Mouse (Mus musculus) limb, embryonic 14.5 days (tissue): ENCODE measurements around the gene Cuedc1. TPM values are rescaled to one million over a fixed set of nuclear protein-coding genes. Genes with fewer than 3 reads are reported as not detected.

Experiments used
- ATAC-seq: fragments of 200-750 bp; cut with Nextera tagmentation; 2 replicates; pipeline ENCODE4 v1.8.0; 2017; ENCODE audit warnings: low read depth, moderate number of reproducible peaks, moderate TSS enrichment; ENCODE audit not compliant: low FRiP score
- DNase-seq: peaks from one replicate; pipeline ENCODE4 v3.0.0-alpha.2; 2015; ENCODE audit warnings: low spot score
- H3K27ac ChIP-seq: fragments of 300-500 bp; sonication (generic); replicated peaks from 2 replicates; pipeline ENCODE4 v1.5.1; 2014; ENCODE audit warnings: low read depth, mild to moderate bottlenecking, low read length, moderate library complexity, mixed read lengths
- H3K27me3 ChIP-seq: fragments of 300-500 bp; sonication (generic); 2 replicates; pipeline ENCODE4 v1.6.1; 2014; ENCODE audit warnings: low read length, mixed read lengths; ENCODE audit not compliant: control insufficient read depth, insufficient read depth
- H3K36me3 ChIP-seq: fragments of 300-500 bp; sonication (generic); 2 replicates; pipeline ENCODE4 v1.6.1; 2014; ENCODE audit warnings: mild to moderate bottlenecking, low read length, moderate library complexity, mixed read lengths; ENCODE audit not compliant: control insufficient read depth, insufficient read depth
- H3K4me1 ChIP-seq: fragments of 300-500 bp; sonication (generic); 2 replicates; pipeline ENCODE4 v1.6.1; 2014; ENCODE audit warnings: antibody characterized with exemption, low read length, mixed read lengths; ENCODE audit not compliant: control insufficient read depth, insufficient read depth
- H3K4me2 ChIP-seq: fragments of 300-500 bp; sonication (generic); replicated peaks from 2 replicates; pipeline ENCODE4 v1.6.1; 2014; ENCODE audit warnings: low read depth, mild to moderate bottlenecking, low read length, moderate library complexity; ENCODE audit not compliant: severe bottlenecking
- H3K4me3 ChIP-seq: fragments of 300-500 bp; sonication (generic); replicated peaks from 2 replicates; pipeline ENCODE4 v1.5.1; 2014; ENCODE audit warnings: low read length
- H3K9ac ChIP-seq: fragments of 300-500 bp; sonication (generic); 2 replicates; pipeline ENCODE4 v1.6.1; 2014; ENCODE audit warnings: mild to moderate bottlenecking, low read depth, low read length, moderate library complexity; ENCODE audit not compliant: severe bottlenecking
- H3K9me3 ChIP-seq: fragments of 300-500 bp; sonication (generic); 2 replicates; pipeline ENCODE4 v1.6.1; 2016; ENCODE audit warnings: low read length; ENCODE audit not compliant: control insufficient read depth
- POLR2A ChIP-seq: fragments of 200-500 bp; IDR thresholded peaks from 2 replicates; pipeline ENCODE4 v1.8.0; 2012; ENCODE audit warnings: inconsistent platforms, mild to moderate bottlenecking, moderate library complexity, borderline replicate concordance; ENCODE audit not compliant: insufficient read depth, insufficient read length; ENCODE audit errors: extremely low read depth
- WGBS: fragments of 180-500 bp; shearing (Covaris S2); extraction: QIAGEN DNeasy Blood & Tissue Kit; methylation state at CpG from one replicate; pipeline ENCODE4 v1.1.7; 2014; 5-methylcytosine and 5-hydroxymethylcytosine counted together
- polyA plus RNA-seq, 2 experiments: library from polyadenylated mRNA; depleted of rRNA in 1 of 2; stranded (reverse) in 1 of 2; unstranded in 1 of 2; fragments of >200 nt; fragmentation: Nextera tagmentation in 1 of 2; extraction: Ambion mirVana in 1 of 2; gene quantifications; 2 replicates each; pipeline versions ENCODE4 v1.2.1 to v1.2.3; 2012 to 2014

Gene Cuedc1
- polyA plus RNA-seq, 2 experiments: 20.9 to 40.6 TPM

GRCm38 (mm10) chr11:88106292-88106554, 8.4 kb downstream of the Cuedc1 start:
- DNase-seq: no peak
- Histone ChIP-seq H3K4me1 (no peaks in the 10 kb centered on the region), H3K27ac (no peak overlapping the region), H3K4me2 (no peak overlapping the region), H3K36me3 (no peaks in the 10 kb centered on the region; the same call in 1 of the 2 replicates), H3K9me3 (no peaks in the 10 kb centered on the region), H3K4me3 (no peak overlapping the region), H3K9ac (no peak overlapping the region), H3K27me3 (no peaks in the 10 kb centered on the region)
- ATAC-seq: no peak
- no peak for TF ChIP-seq POLR2A
- WGBS: 79% methylated on average over 8 of the region's 8 CpGs

- H3K27me3 ChIP-seq: no peaks in the 10 kb centered on the region
- no peak for ATAC-seq
- H3K9me3 ChIP-seq: no peaks in the 10 kb centered on the region
- no peak overlapping the region for H3K27ac ChIP-seq
- no peak overlapping the region for H3K4me2 ChIP-seq
- WGBS: 65% methylated on average over 4 of the region's 4 CpGs
- H3K9ac ChIP-seq: no peak overlapping the region
- no peaks in the 10 kb centered on the region for H3K36me3 ChIP-seq
- no peak for DNase-seq
- H3K4me3 ChIP-seq: no peak overlapping the region
- H3K4me1 ChIP-seq: no peaks in the 10 kb centered on the region
- no peak for TF ChIP-seq POLR2A
Measured at GRCm38 (mm10) chr11:88107365-88107764, 9.5 kb downstream of the Cuedc1 start.

- Histone ChIP-seq H3K27me3 (no peaks in the 10 kb centered on the region), H3K4me1 (peaks cover 11% of the 10 kb centered on the region; the same call in 1 of the 2 replicates), H3K9ac (no peak overlapping the region), H3K27ac (no peak overlapping the region), H3K4me2 (no peak overlapping the region), H3K9me3 (no peaks in the 10 kb centered on the region), H3K36me3 (no peaks in the 10 kb centered on the region), H3K4me3 (no peak overlapping the region)
- ATAC-seq (no peak), DNase-seq (no peak)
- WGBS: 58% methylated on average over 9 of the region's 9 CpGs
- TF ChIP-seq POLR2A: no peak
Measured at GRCm38 (mm10) chr11:88110031-88110594, 12.3 kb downstream of the Cuedc1 start.

- no peak overlapping the region for H3K9ac ChIP-seq
- H3K36me3 ChIP-seq: no peaks in the 10 kb centered on the region
- no peaks in the 10 kb centered on the region for H3K9me3 ChIP-seq
- no peaks in the 10 kb centered on the region for H3K27me3 ChIP-seq
- no peak overlapping the region for H3K27ac ChIP-seq
- no peak overlapping the region for H3K4me3 ChIP-seq
- 63% methylated on average over 13 of the region's 13 CpGs for WGBS
- no peak for TF ChIP-seq POLR2A
- H3K4me2 ChIP-seq: no peak overlapping the region
- no peak for ATAC-seq
- H3K4me1 ChIP-seq: peaks cover 21% of the 10 kb centered on the region; the same call in 1 of the 2 replicates
- no peak for DNase-seq
Measured at GRCm38 (mm10) chr11:88112078-88112477, 14.2 kb downstream of the Cuedc1 start.

GRCm38 (mm10) chr11:88112677-88113333, 14.9 kb downstream of the Cuedc1 start:
- Histone ChIP-seq H3K4me3 (no peak overlapping the region), H3K9ac (no peak overlapping the region), H3K4me2 (no peak overlapping the region), H3K4me1 (peaks cover 29% of the 10 kb centered on the region), H3K27ac (no peak overlapping the region), H3K36me3 (no peaks in the 10 kb centered on the region), H3K27me3 (no peaks in the 10 kb centered on the region), H3K9me3 (no peaks in the 10 kb centered on the region)
- 79% methylated on average over 7 of the region's 7 CpGs for WGBS
- TF ChIP-seq POLR2A: no peak
- no peak for ATAC-seq
- DNase-seq: no peak
